Mouse (Mus musculus): Measurements from ENCODE around the gene Chtf18.

- TF ChIP-seq CTCF (IDR thresholded peaks at IDR 0.05; ENCODE audit: control insufficient read depth, insufficient read depth, low read length), result no peak
- no peak for TF ChIP-seq POLR2A (IDR thresholded peaks at IDR 0.05; ENCODE audit: borderline replicate concordance, control insufficient read depth, low read depth, low read length)
Observed at GRCm38 (mm10) chr17:25755086-25755485, 27.9 kb upstream of the Chtf18 start.

Data from bone marrow, adult 2 months (tissue).